14 mouse cellular contexts compared by ENCODE assay signal in the genomic region with DNA sequence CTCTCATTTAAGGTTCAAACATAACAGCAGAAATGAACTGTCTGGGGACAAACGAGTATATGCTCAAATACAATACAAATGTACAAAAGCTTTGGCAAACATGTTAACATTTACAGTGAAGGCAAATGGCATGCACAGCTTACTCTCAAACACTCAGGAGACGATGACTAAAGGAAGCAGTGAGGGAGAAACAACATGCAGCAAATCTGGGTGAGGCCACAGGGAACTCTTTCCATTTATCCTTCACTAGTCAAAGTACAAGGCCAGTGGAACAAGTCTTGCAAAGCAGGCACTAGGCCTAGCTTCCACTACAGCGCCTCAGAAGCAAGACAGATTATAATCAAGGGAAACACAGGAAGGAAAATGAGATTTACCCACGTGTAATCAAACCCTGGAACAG. TPM values are rescaled to one million over a fixed set of nuclear protein-coding genes. Genes with fewer than 3 reads are reported as not detected.
DNase-seq lines count a peak whose midpoint lies in the region; ATAC-seq and TF ChIP-seq lines count a peak whose summit lies in the region.
"Had no signal": no experiment of that assay in that cellular context is flagged by ENCODE, and none has a peak within 500 bp of the region (broad histone marks: within the 10 kb centered on the region; RNA-seq: fewer than 3 reads in every experiment).

No protein-coding gene starts in this region.

- WGBS in embryonic facial prominence, embryonic 14.5 days, result 51% methylated on average over 4 of the region's 4 CpGs
- WGBS in embryonic facial prominence, embryonic 10.5 days, result 77% methylated on average over 4 of the region's 4 CpGs
- WGBS in kidney, embryonic 15.5 days, result 60% methylated on average over 4 of the region's 4 CpGs
- WGBS in limb, embryonic 15.5 days, result 61% methylated on average over 4 of the region's 4 CpGs
- WGBS in midbrain, embryonic 13.5 days, result 81% methylated on average over 4 of the region's 4 CpGs

- H3K4me3 ChIP-seq in embryonic facial prominence, embryonic 14.5 days (ENCODE audit: low read depth, low read length), result no peak overlapping the region
- no peak overlapping the region for H3K4me3 ChIP-seq in embryonic facial prominence, embryonic 10.5 days
- H3K4me3 ChIP-seq in kidney, embryonic 15.5 days (replicated peaks), result no peak overlapping the region
- H3K4me3 ChIP-seq in ES-E14 (ENCODE audit: insufficient read depth in 1 of 2, low read depth in 1 of 2, low read length in 2 of 2, poor library complexity in 1 of 2, severe bottlenecking in 1 of 2), result no peak overlapping the region
- no peak overlapping the region for H3K4me3 ChIP-seq in limb, embryonic 15.5 days
- no peak overlapping the region for H3K4me3 ChIP-seq in midbrain, embryonic 13.5 days (replicated peaks)
- H3K4me3 ChIP-seq: forebrain, embryonic 12.5 days; hindbrain, embryonic 15.5 days; midbrain, embryonic 12.5 days had no signal

- H3K9ac ChIP-seq in embryonic facial prominence, embryonic 14.5 days (ENCODE audit: low read depth, low read length), result no peak overlapping the region
- H3K9ac ChIP-seq in kidney, embryonic 15.5 days, result no peak overlapping the region
- H3K9ac ChIP-seq in ES-E14 (ENCODE audit: insufficient read depth, low read depth, low read length, poor library complexity, severe bottlenecking), result no peak overlapping the region
- H3K9ac ChIP-seq in limb, embryonic 15.5 days, result no peak overlapping the region
- H3K9ac ChIP-seq in midbrain, embryonic 13.5 days (replicated peaks), result no peak overlapping the region
- H3K9ac ChIP-seq: forebrain, embryonic 12.5 days; hindbrain, embryonic 15.5 days; midbrain, embryonic 12.5 days had no signal

- DNase-seq in embryonic facial prominence, embryonic 14.5 days (ENCODE audit: low spot score), result peak; percentile 33
- no peak for DNase-seq in embryonic facial prominence, embryonic 10.5 days (ENCODE audit: low spot score)
- no peak for DNase-seq in kidney, postnatal 10 days
- no peak for DNase-seq in ES-E14 (ENCODE audit: low read depth, low spot score)
- no peak for DNase-seq in cerebellum, postnatal 4 days (ENCODE audit: low spot score in 2 of 2)
- DNase-seq: cerebellum, adult 11-12 months; retina, postnatal 1 day had no signal

- ATAC-seq in embryonic facial prominence, embryonic 14.5 days (ENCODE audit: low read depth), result no peak
- ATAC-seq in kidney, embryonic 15.5 days (replicated peaks; ENCODE audit: low FRiP score), result no peak
- no peak for ATAC-seq in limb, embryonic 15.5 days (ENCODE audit: insufficient number of reproducible peaks, low FRiP score, low TSS enrichment, low read depth)
- no peak for ATAC-seq in midbrain, embryonic 13.5 days

- no peak overlapping the region for H3K4me2 ChIP-seq in embryonic facial prominence, embryonic 14.5 days (ENCODE audit: low read depth, low read length)
- no peak overlapping the region for H3K4me2 ChIP-seq in kidney, embryonic 15.5 days
- H3K4me2 ChIP-seq in limb, embryonic 15.5 days, result no peak overlapping the region
- no peak overlapping the region for H3K4me2 ChIP-seq in midbrain, embryonic 13.5 days (replicated peaks)
- H3K4me2 ChIP-seq: forebrain, embryonic 12.5 days; hindbrain, embryonic 15.5 days; midbrain, embryonic 12.5 days had no signal

- no peaks in the 10 kb centered on the region for H3K36me3 ChIP-seq in embryonic facial prominence, embryonic 14.5 days (ENCODE audit: control insufficient read depth, insufficient read depth, low read length)
- H3K36me3 ChIP-seq in embryonic facial prominence, embryonic 10.5 days (replicated peaks), result peaks cover 18% of the 10 kb centered on the region
- no peaks in the 10 kb centered on the region for H3K36me3 ChIP-seq in kidney, embryonic 15.5 days
- H3K36me3 ChIP-seq in ES-E14 (ENCODE audit: control insufficient read depth, insufficient read depth, low read length, poor library complexity, severe bottlenecking), result no peaks in the 10 kb centered on the region
- no peaks in the 10 kb centered on the region for H3K36me3 ChIP-seq in limb, embryonic 15.5 days
- peaks cover 5% of the 10 kb centered on the region; the same call in 1 of the 2 replicates for H3K36me3 ChIP-seq in midbrain, embryonic 13.5 days
- H3K36me3 ChIP-seq: forebrain, embryonic 12.5 days; hindbrain, embryonic 15.5 days; midbrain, embryonic 12.5 days had no signal

- no peaks in the 10 kb centered on the region for H3K4me1 ChIP-seq in embryonic facial prominence, embryonic 14.5 days (ENCODE audit: control insufficient read depth, insufficient read depth, low read length)
- H3K4me1 ChIP-seq in embryonic facial prominence, embryonic 10.5 days, result 0 out of 2 replicates have a peak, but pooled peaks cover 5% of the 10 kb centered on the region
- H3K4me1 ChIP-seq in kidney, embryonic 15.5 days, result peaks cover 34% of the 10 kb centered on the region
- H3K4me1 ChIP-seq in ES-E14 (ENCODE audit: control insufficient read depth in 2 of 2, insufficient read depth in 2 of 2, low read length in 2 of 2, poor library complexity in 1 of 2), result peaks cover 12 to 13% of the 10 kb centered on the region in 2 experiments; a peak in 3 of 4 replicates
- peaks cover 9% of the 10 kb centered on the region for H3K4me1 ChIP-seq in limb, embryonic 15.5 days
- H3K4me1 ChIP-seq in midbrain, embryonic 13.5 days (replicated peaks), result peaks cover 17% of the 10 kb centered on the region

- 0 out of 2 replicates have a peak overlapping the region, but pooled peaks have one; percentile 33 for H3K27ac ChIP-seq in embryonic facial prominence, embryonic 14.5 days (replicated peaks; ENCODE audit: low read depth, low read length)
- H3K27ac ChIP-seq in embryonic facial prominence, embryonic 10.5 days (replicated peaks), result no peak overlapping the region
- peak overlapping the region; percentile 51; the same call in 1 of the 2 replicates for H3K27ac ChIP-seq in kidney, embryonic 15.5 days
- H3K27ac ChIP-seq in ES-E14 (ENCODE audit: insufficient read depth, low read depth, low read length, poor library complexity, severe bottlenecking), result peak overlapping the region; percentile 48; the same call in 1 of the 2 replicates
- H3K27ac ChIP-seq in limb, embryonic 15.5 days, result peak overlapping the region; percentile 43
- no peak overlapping the region for H3K27ac ChIP-seq in midbrain, embryonic 13.5 days
- H3K27ac ChIP-seq: forebrain, embryonic 12.5 days; hindbrain, embryonic 15.5 days; midbrain, embryonic 12.5 days had no signal

- no peaks in the 10 kb centered on the region for H3K27me3 ChIP-seq in embryonic facial prominence, embryonic 14.5 days (replicated peaks; ENCODE audit: control insufficient read depth, insufficient read depth, low read length)
- H3K27me3 ChIP-seq in embryonic facial prominence, embryonic 10.5 days (replicated peaks; ENCODE audit: low read depth, poor library complexity, severe bottlenecking), result no peaks in the 10 kb centered on the region
- H3K27me3 ChIP-seq in kidney, embryonic 15.5 days, result no peaks in the 10 kb centered on the region
- H3K27me3 ChIP-seq in limb, embryonic 15.5 days, result no peaks in the 10 kb centered on the region
- H3K27me3 ChIP-seq in midbrain, embryonic 13.5 days, result no peaks in the 10 kb centered on the region
- H3K27me3 ChIP-seq: forebrain, embryonic 12.5 days; hindbrain, embryonic 15.5 days; midbrain, embryonic 12.5 days had no signal

- no peaks in the 10 kb centered on the region for H3K9me3 ChIP-seq in embryonic facial prominence, embryonic 14.5 days (ENCODE audit: control insufficient read depth, low read length)
- H3K9me3 ChIP-seq in embryonic facial prominence, embryonic 10.5 days, result no peaks in the 10 kb centered on the region
- no peaks in the 10 kb centered on the region for H3K9me3 ChIP-seq in kidney, embryonic 15.5 days (replicated peaks)
- no peaks in the 10 kb centered on the region for H3K9me3 ChIP-seq in ES-E14 (ENCODE audit: control insufficient read depth, insufficient read depth, low read depth, low read length)
- no peaks in the 10 kb centered on the region for H3K9me3 ChIP-seq in limb, embryonic 15.5 days
- no peaks in the 10 kb centered on the region for H3K9me3 ChIP-seq in midbrain, embryonic 13.5 days
- H3K9me3 ChIP-seq: forebrain, embryonic 12.5 days; hindbrain, embryonic 15.5 days; midbrain, embryonic 12.5 days had no signal

- in situ Hi-C loops in ES-E14 (cut with MboI; ENCODE audit: low sequenced_read_pairs in 2 of 2, unreplicated experiment in 2 of 2), result no loop called here

TF ChIP-seq in ES-E14, 5 proteins besides CTCF, POLR2A, EP300 and RAD21 (continues in another document):
- TF ChIP-seq ZC3H11A (IDR thresholded peaks at IDR 0.05; ENCODE audit: borderline replicate concordance, low read depth, low read length) (no peak), MAFK (IDR thresholded peaks at IDR 0.05; ENCODE audit: insufficient read depth, low read depth, low read length) (no peak), CHD2 (IDR thresholded peaks at IDR 0.05; ENCODE audit: low read depth, low read length) (no peak), HCFC1 (IDR thresholded peaks at IDR 0.05; ENCODE audit: borderline replicate concordance, insufficient read depth, low read length) (no peak)

RNA-seq across cellular contexts. Expression of gene Zdhhc20, which starts 7.4 kb away (rescaled TPM):
- 49.6 and 52.8 TPM in 2 replicates for polyA plus RNA-seq in embryonic facial prominence, embryonic 14.5 days (2014; fragmentation: Nextera tagmentation; extraction: Ambion mirVana)
- 52.6 and 59.1 TPM in 2 replicates for polyA plus RNA-seq in embryonic facial prominence, embryonic 10.5 days (2016; fragmentation: Nextera tagmentation; extraction: Ambion mirVana)
- 70.8 and 77.5 TPM in 2 replicates for polyA plus RNA-seq in kidney, embryonic 15.5 days (2015; fragmentation: Nextera tagmentation; extraction: Ambion mirVana)
- total RNA-seq in ES-E14 (2012; rRNA removed), result 22.7 and 35.1 TPM in 2 replicates
- polyA plus RNA-seq in limb, embryonic 15.5 days (2015; fragmentation: Nextera tagmentation; extraction: Ambion mirVana), result 72.5 and 74.9 TPM in 2 replicates
- polyA plus RNA-seq in midbrain, embryonic 13.5 days (2015; fragmentation: Nextera tagmentation; extraction: Ambion mirVana), result 43.9 and 50.3 TPM in 2 replicates

RNA-seq across cellular contexts. Expression of gene Mrpl57, which starts 56.7 kb away (rescaled TPM):
- polyA plus RNA-seq in embryonic facial prominence, embryonic 14.5 days (2014; fragmentation: Nextera tagmentation; extraction: Ambion mirVana), result 151 and 161 TPM in 2 replicates
- 140 and 149 TPM in 2 replicates for polyA plus RNA-seq in embryonic facial prominence, embryonic 10.5 days (2016; fragmentation: Nextera tagmentation; extraction: Ambion mirVana)
- 146 and 147 TPM in 2 replicates for polyA plus RNA-seq in kidney, embryonic 15.5 days (2015; fragmentation: Nextera tagmentation; extraction: Ambion mirVana)
- 67.8 and 149 TPM in 2 replicates for total RNA-seq in ES-E14 (2012; rRNA removed)
- 153 and 154 TPM in 2 replicates for polyA plus RNA-seq in limb, embryonic 15.5 days (2015; fragmentation: Nextera tagmentation; extraction: Ambion mirVana)
- 139 and 152 TPM in 2 replicates for polyA plus RNA-seq in midbrain, embryonic 13.5 days (2015; fragmentation: Nextera tagmentation; extraction: Ambion mirVana)

RNA-seq across cellular contexts. Expression of gene Ska3, which starts 56.7 kb away (rescaled TPM):
- 15.3 and 17.2 TPM in 2 replicates for polyA plus RNA-seq in embryonic facial prominence, embryonic 14.5 days (2014; fragmentation: Nextera tagmentation; extraction: Ambion mirVana)
- polyA plus RNA-seq in embryonic facial prominence, embryonic 10.5 days (2016; fragmentation: Nextera tagmentation; extraction: Ambion mirVana), result 58.9 and 62.5 TPM in 2 replicates
- 43.1 and 44.1 TPM in 2 replicates for polyA plus RNA-seq in kidney, embryonic 15.5 days (2015; fragmentation: Nextera tagmentation; extraction: Ambion mirVana)
- 19.1 and 26.4 TPM in 2 replicates for total RNA-seq in ES-E14 (2012; rRNA removed)
- 26.9 and 27.5 TPM in 2 replicates for polyA plus RNA-seq in limb, embryonic 15.5 days (2015; fragmentation: Nextera tagmentation; extraction: Ambion mirVana)
- polyA plus RNA-seq in midbrain, embryonic 13.5 days (2015; fragmentation: Nextera tagmentation; extraction: Ambion mirVana), result 17.3 and 17.5 TPM in 2 replicates
- total RNA-seq: gastrocnemius, adult 8-10 months had no signal

Comparison
In these comparisons a context has a peak if more than half of its experiments do, and no peak if none do; other contexts are left out.
1. H3K27ac ChIP-seq: peak in embryonic facial prominence, embryonic 14.5 days (single experiment), kidney, embryonic 15.5 days (single experiment), ES-E14 (single experiment) and limb, embryonic 15.5 days (single experiment); none in embryonic facial prominence, embryonic 10.5 days (single experiment) and midbrain, embryonic 13.5 days (single experiment).